Mouse (Mus musculus) liver, embryonic 15.5 days (tissue): ENCODE results near the gene Gm4301. TPM values are rescaled to one million over a fixed set of nuclear protein-coding genes. Genes with fewer than 3 reads are reported as not detected.
"Not testable (repeated sequence)": the region's sequence is repeated elsewhere in the genome, so short reads cannot be mapped to it uniquely, and the experiment has no call there.

Source experiments
- ATAC-seq: fragments of 200-750 bp; cut with Nextera tagmentation; 2 replicates; pipeline ENCODE4 v1.8.0; 2017; ENCODE audit warnings: moderate number of reproducible peaks, mild to moderate bottlenecking, moderate library complexity; ENCODE audit not compliant: insufficient read depth
- H3K27ac ChIP-seq: fragments of 300-500 bp; sonication (generic); replicated peaks from 2 replicates; pipeline ENCODE4 v1.5.1; 2015; ENCODE audit warnings: mild to moderate bottlenecking, inconsistent platforms
- H3K27me3 ChIP-seq: fragments of 300-500 bp; sonication (generic); 2 replicates; pipeline ENCODE4 v1.6.1; 2015; ENCODE audit warnings: mild to moderate bottlenecking, inconsistent platforms
- H3K36me3 ChIP-seq: fragments of 300-500 bp; sonication (generic); replicated peaks from 2 replicates; pipeline ENCODE4 v1.6.1; 2015; ENCODE audit warnings: moderate library complexity, mild to moderate bottlenecking, inconsistent platforms
- H3K4me1 ChIP-seq: fragments of 300-500 bp; sonication (generic); replicated peaks from 2 replicates; pipeline ENCODE4 v1.6.1; 2015; ENCODE audit warnings: inconsistent platforms
- H3K4me2 ChIP-seq: fragments of 300-500 bp; sonication (generic); 2 replicates; pipeline ENCODE4 v1.6.1; 2015; ENCODE audit warnings: moderate library complexity, mild to moderate bottlenecking, inconsistent platforms
- H3K4me3 ChIP-seq: fragments of 300-500 bp; sonication (generic); replicated peaks from 2 replicates; pipeline ENCODE4 v1.5.1; 2015; ENCODE audit warnings: mild to moderate bottlenecking, inconsistent platforms
- H3K9ac ChIP-seq: fragments of 300-500 bp; sonication (generic); 2 replicates; pipeline ENCODE4 v1.6.1; 2015; ENCODE audit warnings: moderate library complexity, mild to moderate bottlenecking, inconsistent platforms
- H3K9me3 ChIP-seq: fragments of 300-500 bp; sonication (generic); replicated peaks from 2 replicates; pipeline ENCODE4 v1.6.1; 2016; ENCODE audit warnings: inconsistent platforms
- WGBS: fragments of 180-500 bp; shearing (Covaris S2); methylation state at CpG from one replicate; pipeline ENCODE4 v1.1.7; 2015; ENCODE audit warnings: mixed read lengths; ENCODE audit not compliant: insufficient replicate concordance; 5-methylcytosine and 5-hydroxymethylcytosine counted together
- polyA plus RNA-seq: library from polyadenylated mRNA; unstranded; fragments of >200 nt; fragmentation: Nextera tagmentation; extraction: Ambion mirVana; gene quantifications from 2 replicates; pipeline ENCODE4 v1.2.1, GENCODE M21; 2015

Gm4301 gene
- polyA plus RNA-seq: not detected in 2 replicates

GRCm38 (mm10) chr10:100335376-100335775 lies at the start of gene Gm4301:
Gene Gm4301 (plus strand): TSS chr10:100335676.
- H3K36me3 ChIP-seq, H3K9me3 ChIP-seq: not testable (repeated sequence)

GRCm38 (mm10) chr10:100296105-100296504 lies 39.4 kb upstream of the Gm4301 start:
- Histone ChIP-seq H3K4me2 (no peak overlapping the region), H3K27ac (no peak overlapping the region), H3K9ac (no peak overlapping the region), H3K4me1 (no peaks in the 10 kb centered on the region), H3K9me3 (no peaks in the 10 kb centered on the region), H3K4me3 (no peak overlapping the region), H3K27me3 (no peaks in the 10 kb centered on the region), H3K36me3 (no peaks in the 10 kb centered on the region)
- 51% methylated on average over 2 of the region's 2 CpGs for WGBS
- ATAC-seq: no peak

More at GRCm38 (mm10) chr10:100335376-100335775, at the start of gene Gm4301:
- not testable (repeated sequence) for H3K9ac ChIP-seq, H3K4me1 ChIP-seq, ATAC-seq, H3K27ac ChIP-seq, H3K4me2 ChIP-seq, H3K4me3 ChIP-seq, H3K27me3 ChIP-seq
- no CpG with 5 or more reads among the region's 2 CpGs for WGBS

- not testable (repeated sequence) for H3K4me1 ChIP-seq, H3K9ac ChIP-seq, ATAC-seq, H3K4me2 ChIP-seq, H3K27me3 ChIP-seq, H3K36me3 ChIP-seq, H3K27ac ChIP-seq, H3K9me3 ChIP-seq, H3K4me3 ChIP-seq
Measured at GRCm38 (mm10) chr10:100300106-100300505, 35.4 kb upstream of the Gm4301 start.

- not testable (repeated sequence) for ATAC-seq
Measured at GRCm38 (mm10) chr10:100340536-100340935, 5.1 kb downstream of the Gm4301 start, which contains the start of gene Gm4302. Gene Gm4302 (plus strand): TSS chr10:100340836.

GRCm38 (mm10) chr10:100345672-100346071 lies 10.2 kb downstream of the Gm4301 start, which contains the start of gene Gm4303:
Gene Gm4303 (plus strand): TSS chr10:100345972.
- not testable (repeated sequence) for H3K4me2 ChIP-seq, H3K4me3 ChIP-seq, H3K4me1 ChIP-seq, H3K9ac ChIP-seq, H3K36me3 ChIP-seq, H3K9me3 ChIP-seq, H3K27ac ChIP-seq, ATAC-seq, H3K27me3 ChIP-seq
- no CpG with 5 or more reads among the region's 3 CpGs for WGBS

More at GRCm38 (mm10) chr10:100340536-100340935, 5.1 kb downstream of the Gm4301 start, which contains the start of gene Gm4302:
- not testable (repeated sequence) for H3K27ac ChIP-seq, H3K4me2 ChIP-seq, H3K4me1 ChIP-seq, H3K27me3 ChIP-seq, H3K9me3 ChIP-seq, H3K36me3 ChIP-seq, H3K9ac ChIP-seq, H3K4me3 ChIP-seq
- no CpG with 5 or more reads among the region's 3 CpGs for WGBS

GRCm38 (mm10) chr10:100350793-100351192 lies 15.3 kb downstream of the Gm4301 start, which contains the start of gene Gm4305:
Gene Gm4305 (plus strand): TSS chr10:100351093.
- H3K4me1 ChIP-seq, H3K27me3 ChIP-seq, H3K9ac ChIP-seq, ATAC-seq, H3K9me3 ChIP-seq, H3K27ac ChIP-seq, H3K36me3 ChIP-seq, H3K4me3 ChIP-seq, H3K4me2 ChIP-seq: not testable (repeated sequence)
- WGBS: no CpG with 5 or more reads among the region's 3 CpGs

- 51% methylated on average over 2 of the region's 2 CpGs for WGBS
- H3K4me1 ChIP-seq, H3K9ac ChIP-seq, H3K27ac ChIP-seq, ATAC-seq, H3K4me3 ChIP-seq, H3K36me3 ChIP-seq, H3K27me3 ChIP-seq, H3K4me2 ChIP-seq, H3K9me3 ChIP-seq: not testable (repeated sequence)
Measured at GRCm38 (mm10) chr10:100356841-100357240, 21.4 kb downstream of the Gm4301 start.

GRCm38 (mm10) chr10:100361038-100361437 lies 25.6 kb downstream of the Gm4301 start, which contains the start of gene Gm4307:
Gene Gm4307 (plus strand): TSS chr10:100361338.
- H3K4me3 ChIP-seq, H3K9me3 ChIP-seq, ATAC-seq, H3K27ac ChIP-seq, H3K27me3 ChIP-seq, H3K4me1 ChIP-seq, H3K36me3 ChIP-seq, H3K9ac ChIP-seq, H3K4me2 ChIP-seq: not testable (repeated sequence)
- WGBS: no CpG with 5 or more reads among the region's 3 CpGs

- H3K27ac ChIP-seq, H3K4me2 ChIP-seq, H3K27me3 ChIP-seq, H3K4me1 ChIP-seq, ATAC-seq, H3K9ac ChIP-seq, H3K9me3 ChIP-seq, H3K4me3 ChIP-seq, H3K36me3 ChIP-seq: not testable (repeated sequence)
- WGBS: no CpG with 5 or more reads among the region's 2 CpGs
Measured at GRCm38 (mm10) chr10:100382460-100382859, 47.0 kb downstream of the Gm4301 start, which contains the start of gene Gm4312. Gene Gm4312 (minus strand): TSS chr10:100382560.

Other genes starting within 250 kb of the Gm4301 start
- gene Gm4302, start 5.2 kb downstream of the Gm4301 start, polyA plus RNA-seq: not detected in 2 replicates
- not detected in 2 replicates for gene Gm4303, start 10.3 kb downstream of the Gm4301 start, polyA plus RNA-seq
- not detected in 2 replicates for gene Gm4305, start 15.4 kb downstream of the Gm4301 start, polyA plus RNA-seq
- gene Gm4307, start 25.7 kb downstream of the Gm4301 start, polyA plus RNA-seq: not detected in 2 replicates
- gene Gm4312, start 46.9 kb downstream of the Gm4301 start, polyA plus RNA-seq: not detected in 2 replicates
- gene Tmtc3, start 151.7 kb downstream of the Gm4301 start, polyA plus RNA-seq: 4.4 and 4.9 TPM in 2 replicates
- 2.5 and 3.0 TPM in 2 replicates for gene Cep290, start 151.9 kb downstream of the Gm4301 start, polyA plus RNA-seq